Mouse (Mus musculus): ENCODE data around the gene Cdkn3. TPM values are rescaled to one million over a fixed set of nuclear protein-coding genes. Genes with fewer than 3 reads are reported as not detected.
"Not testable (repeated sequence)": the region's sequence is repeated elsewhere in the genome, so short reads cannot be mapped to it uniquely, and the experiment has no call there.

Gene Cdkn3
- polyA plus RNA-seq, 1 experiment: 207 TPM

DNA sequence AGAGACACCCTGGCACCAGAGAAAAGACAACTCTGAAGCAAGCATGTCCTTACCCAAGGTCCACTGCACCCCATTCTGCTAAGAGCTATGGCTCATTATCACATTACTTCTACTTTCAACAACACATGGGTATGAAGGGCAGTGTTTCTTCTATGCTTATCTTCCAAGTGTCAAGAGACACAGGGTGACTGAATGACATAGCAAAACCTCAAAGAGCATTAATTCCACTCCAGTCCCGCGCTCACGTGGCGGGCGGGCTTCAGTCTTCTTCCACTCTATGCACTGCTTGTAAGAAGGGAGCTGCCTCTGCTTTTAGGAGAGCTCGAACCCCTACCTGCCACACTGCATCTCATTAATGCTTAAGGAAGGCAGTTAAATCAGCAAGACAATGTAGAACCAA, 55.3 kb downstream of the Cdkn3 start:
- peaks cover 2% of the 10 kb centered on the region for H3K4me1 ChIP-seq (ENCODE audit: control insufficient read depth, insufficient read depth, low read length)
- TF ChIP-seq CTCF (IDR thresholded peaks at IDR 0.05; ENCODE audit: control insufficient read depth, insufficient read depth, insufficient replicate concordance, low read depth, low read length) (no peak), POLR2A (IDR thresholded peaks at IDR 0.05; ENCODE audit: control insufficient read depth, low read depth, low read length) (no peak)
- H3K36me3 ChIP-seq (ENCODE audit: control insufficient read depth, insufficient read depth, low read length): peaks cover 3% of the 10 kb centered on the region
- H3K4me3 ChIP-seq (ENCODE audit: control insufficient read depth, low read depth, low read length): no peak overlapping the region
- H3K27ac ChIP-seq (ENCODE audit: control insufficient read depth, insufficient read depth, low read depth, low read length): no peak overlapping the region
- H3K27me3 ChIP-seq (ENCODE audit: control insufficient read depth, insufficient read depth, low read length): no peaks in the 10 kb centered on the region

DNA sequence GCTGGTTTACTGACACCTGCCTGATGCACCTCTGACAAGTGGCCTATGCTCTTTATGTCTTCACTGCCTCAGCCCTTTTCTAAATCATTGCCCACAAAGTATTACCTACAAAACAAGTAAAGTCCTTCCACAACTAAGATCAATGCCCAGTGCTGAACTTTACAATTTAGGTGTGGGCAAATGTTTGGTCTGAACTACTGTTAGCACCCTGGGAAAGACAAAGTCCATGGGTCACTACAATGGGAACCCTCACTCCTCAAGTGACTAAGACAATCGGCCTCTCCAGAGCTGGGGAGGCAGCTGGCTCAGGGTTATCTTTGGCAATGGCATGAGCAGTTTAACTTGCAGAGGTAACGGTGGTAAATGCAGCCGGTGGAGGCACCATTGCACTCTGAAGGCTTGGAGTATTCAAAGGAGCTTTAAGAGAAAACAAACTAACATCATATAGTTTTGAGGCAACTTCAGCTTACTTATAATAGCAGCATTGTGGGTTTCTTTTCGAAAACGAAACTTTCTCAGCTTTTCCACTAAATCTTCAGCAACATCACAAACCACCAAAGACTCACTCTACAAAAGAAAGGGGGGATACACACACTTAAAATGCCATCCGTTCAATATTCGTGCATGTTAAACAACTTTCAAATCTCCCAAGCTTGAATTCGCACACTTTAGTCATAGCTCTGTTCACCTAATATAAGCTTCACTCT, 56.7 kb downstream of the Cdkn3 start:
- TF ChIP-seq POLR2A (IDR thresholded peaks at IDR 0.05; ENCODE audit: control insufficient read depth, low read depth, low read length) (no peak), CTCF (IDR thresholded peaks at IDR 0.05; ENCODE audit: control insufficient read depth, insufficient read depth, insufficient replicate concordance, low read depth, low read length) (no peak)
- Histone ChIP-seq H3K4me3 (ENCODE audit: control insufficient read depth, low read depth, low read length) (no peak overlapping the region), H3K27ac (ENCODE audit: control insufficient read depth, insufficient read depth, low read depth, low read length) (no peak overlapping the region), H3K27me3 (ENCODE audit: control insufficient read depth, insufficient read depth, low read length) (no peaks in the 10 kb centered on the region), H3K36me3 (ENCODE audit: control insufficient read depth, insufficient read depth, low read length) (peaks cover 2% of the 10 kb centered on the region), H3K4me1 (ENCODE audit: control insufficient read depth, insufficient read depth, low read length) (peaks cover 3% of the 10 kb centered on the region)

DNA sequence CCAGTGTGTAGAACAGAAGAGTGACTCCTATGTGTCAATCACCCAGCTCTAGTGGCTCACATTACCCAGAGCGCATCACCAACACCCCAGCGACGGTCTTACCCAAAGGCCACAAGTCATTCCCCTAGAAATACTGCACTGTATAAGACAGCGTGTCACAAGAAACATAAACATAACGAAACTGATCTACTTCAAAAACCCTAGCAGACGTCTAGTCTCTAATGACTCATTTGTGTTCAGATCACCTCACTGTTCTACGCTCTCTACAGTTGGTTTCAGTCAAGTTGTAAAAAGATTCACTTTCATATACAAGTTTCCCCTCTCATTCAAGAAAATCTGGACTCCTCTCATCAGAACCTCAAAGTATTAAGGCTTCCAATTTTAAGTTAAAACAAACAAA, 58.4 kb downstream of the Cdkn3 start:
- no peak overlapping the region for H3K27ac ChIP-seq (ENCODE audit: control insufficient read depth, insufficient read depth, low read depth, low read length)
- H3K36me3 ChIP-seq (ENCODE audit: control insufficient read depth, insufficient read depth, low read length): peaks cover 2% of the 10 kb centered on the region
- no peaks in the 10 kb centered on the region for H3K27me3 ChIP-seq (ENCODE audit: control insufficient read depth, insufficient read depth, low read length)
- peaks cover 5% of the 10 kb centered on the region for H3K4me1 ChIP-seq (ENCODE audit: control insufficient read depth, insufficient read depth, low read length)
- no peak overlapping the region for H3K4me3 ChIP-seq (ENCODE audit: control insufficient read depth, low read depth, low read length)
- no peak for TF ChIP-seq POLR2A (IDR thresholded peaks at IDR 0.05; ENCODE audit: control insufficient read depth, low read depth, low read length)
- TF ChIP-seq CTCF (IDR thresholded peaks at IDR 0.05; ENCODE audit: control insufficient read depth, insufficient read depth, insufficient replicate concordance, low read depth, low read length): no peak

DNA sequence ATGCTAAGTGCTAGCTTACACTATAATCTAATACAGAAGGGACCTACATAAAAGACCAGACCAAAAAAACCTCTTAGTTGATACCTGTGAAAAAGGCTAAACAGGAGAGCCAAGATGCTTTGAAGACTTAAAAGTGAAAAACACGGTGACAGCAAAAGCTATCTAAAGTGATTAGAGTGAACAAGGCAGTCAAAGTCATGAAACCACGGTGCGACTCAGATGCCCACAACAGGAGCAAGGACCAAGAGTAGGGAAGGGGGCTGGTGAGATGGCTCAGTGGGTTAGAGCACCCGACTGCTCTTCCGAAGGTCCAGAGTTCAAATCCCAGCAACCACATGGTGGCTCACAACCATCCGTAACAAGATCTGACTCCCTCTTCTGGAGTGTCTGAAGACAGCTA, 59.6 kb downstream of the Cdkn3 start:
- not testable (repeated sequence) for H3K27ac ChIP-seq (ENCODE audit: control insufficient read depth, insufficient read depth, low read depth, low read length); H3K36me3 ChIP-seq (ENCODE audit: control insufficient read depth, insufficient read depth, low read length); H3K4me1 ChIP-seq (ENCODE audit: control insufficient read depth, insufficient read depth, low read length); H3K27me3 ChIP-seq (ENCODE audit: control insufficient read depth, insufficient read depth, low read length)
- peak overlapping the region; percentile 11 for H3K4me3 ChIP-seq (ENCODE audit: control insufficient read depth, low read depth, low read length)

Other genes with a start within 250 kb of the Cdkn3 start
- gene Cnih1, start 27.9 kb downstream of the Cdkn3 start, polyA plus RNA-seq (2012; rRNA removed): 9.9 and 10.1 TPM in 2 replicates
- 56.6 and 69.6 TPM in 2 replicates for gene Gmfb, start 61.7 kb downstream of the Cdkn3 start, polyA plus RNA-seq (2012; rRNA removed)
- gene Cgrrf1, start 71.6 kb downstream of the Cdkn3 start, polyA plus RNA-seq (2012; rRNA removed): 76.9 and 78.5 TPM in 2 replicates
- 693 and 832 TPM in 2 replicates for gene Samd4, start 122.3 kb downstream of the Cdkn3 start, polyA plus RNA-seq (2012; rRNA removed)